Mouse (Mus musculus) granulocyte monocyte progenitor cell, adult 5-6 weeks (primary cell): ENCODE results near the gene Map2k4. TPM values are rescaled to one million over a fixed set of nuclear protein-coding genes. Genes with fewer than 3 reads are reported as not detected.

ENCODE experiments used
- total RNA-seq, 2 experiments: library from RNA; stranded (forward) in 1 of 2; stranded (reverse) in 1 of 2; fragments of 200-712, 200-1000 nt in 1 of 2; fragments of >200 nt in 1 of 2; fragmentation: Nextera tagmentation in 1 of 2; gene quantifications; 2 replicates each; pipeline ENCODE4 v1.2.3; 2014 to 2017

The Map2k4 gene
- total RNA-seq, 2 experiments from 2014 or later = 31.2 to 50.8 TPM

Other genes starting within 250 kb of the Map2k4 start
- 10.7 and 11.4 TPM in 2 replicates for gene Zkscan6, start 18.9 kb upstream of the Map2k4 start, total RNA-seq (2014; fragmentation: Nextera tagmentation)
- gene Zkscan6, start 18.9 kb upstream of the Map2k4 start, total RNA-seq (2017) = 11.4 and 20.8 TPM in 2 replicates